25 mouse cellular contexts compared by ENCODE assay signal in genomic region chr6:29052188-29052587, GRCm38 (mm10). TPM values are rescaled to one million over a fixed set of nuclear protein-coding genes. Genes with fewer than 3 reads are reported as not detected.
DNase-seq lines count a peak whose midpoint lies in the region; ATAC-seq and TF ChIP-seq lines count a peak whose summit lies in the region.
"Had no signal": no experiment of that assay in that cellular context is flagged by ENCODE, and none has a peak within 500 bp of the region (broad histone marks: within the 10 kb centered on the region; RNA-seq: fewer than 3 reads in every experiment).

No protein-coding gene starts in this region.

- no peaks in the 10 kb centered on the region for H3K36me3 ChIP-seq in hindbrain, embryonic 11.5 days (ENCODE audit: control insufficient read depth, insufficient read depth, low read length)
- H3K36me3 ChIP-seq in hindbrain, embryonic 10.5 days = no peaks in the 10 kb centered on the region
- no peaks in the 10 kb centered on the region for H3K36me3 ChIP-seq in neural tube, embryonic 13.5 days
- no peaks in the 10 kb centered on the region for H3K36me3 ChIP-seq in hindbrain, postnatal 0 days (ENCODE audit: insufficient read depth, low read length)
- H3K36me3 ChIP-seq: lung, embryonic 15.5 days had no signal

- H3K27ac ChIP-seq in hindbrain, embryonic 11.5 days (ENCODE audit: low read depth, low read length) = no peak overlapping the region
- no peak overlapping the region for H3K27ac ChIP-seq in hindbrain, embryonic 10.5 days
- no peak overlapping the region for H3K27ac ChIP-seq in neural tube, embryonic 13.5 days (replicated peaks)
- H3K27ac ChIP-seq in hindbrain, postnatal 0 days = no peak overlapping the region; the same call in 1 of the 2 replicates
- H3K27ac ChIP-seq: liver, embryonic 14.5 days; lung, embryonic 15.5 days; macrophage had no signal

- no peaks in the 10 kb centered on the region for H3K27me3 ChIP-seq in hindbrain, embryonic 11.5 days (ENCODE audit: control insufficient read depth, insufficient read depth, low read length)
- H3K27me3 ChIP-seq in hindbrain, embryonic 10.5 days (ENCODE audit: insufficient read depth, poor library complexity, severe bottlenecking) = no peaks in the 10 kb centered on the region
- no peaks in the 10 kb centered on the region for H3K27me3 ChIP-seq in neural tube, embryonic 13.5 days
- H3K27me3 ChIP-seq in hindbrain, postnatal 0 days (ENCODE audit: insufficient read depth, low read length) = no peaks in the 10 kb centered on the region
- H3K27me3 ChIP-seq: lung, embryonic 15.5 days had no signal

- no peaks in the 10 kb centered on the region for H3K9me3 ChIP-seq in hindbrain, embryonic 11.5 days (ENCODE audit: control insufficient read depth, low read length)
- H3K9me3 ChIP-seq in hindbrain, embryonic 10.5 days = no peaks in the 10 kb centered on the region
- no peaks in the 10 kb centered on the region for H3K9me3 ChIP-seq in neural tube, embryonic 13.5 days
- H3K9me3 ChIP-seq in hindbrain, postnatal 0 days (ENCODE audit: low read length) = no peaks in the 10 kb centered on the region
- H3K9me3 ChIP-seq: lung, embryonic 15.5 days had no signal

- ATAC-seq in hindbrain, embryonic 11.5 days (ENCODE audit: low FRiP score) = no peak
- peak; percentile 32; the same call in 1 of the 2 replicates for ATAC-seq in neural tube, embryonic 13.5 days (ENCODE audit: low read depth)
- ATAC-seq in hindbrain, postnatal 0 days = peak; percentile 79

- WGBS in hindbrain, embryonic 11.5 days = 70% methylated on average over 9 of the region's 9 CpGs
- 67% methylated on average over 9 of the region's 9 CpGs for WGBS in hindbrain, embryonic 10.5 days
- WGBS in neural tube, embryonic 13.5 days = 45% methylated on average over 9 of the region's 9 CpGs
- WGBS in hindbrain, postnatal 0 days = 37% methylated on average over 9 of the region's 9 CpGs

- no peak overlapping the region for H3K4me3 ChIP-seq in hindbrain, embryonic 11.5 days (ENCODE audit: low read depth, low read length)
- H3K4me3 ChIP-seq in hindbrain, embryonic 10.5 days = no peak overlapping the region
- no peak overlapping the region for H3K4me3 ChIP-seq in neural tube, embryonic 13.5 days
- H3K4me3 ChIP-seq in hindbrain, postnatal 0 days (ENCODE audit: low read length) = no peak overlapping the region
- H3K4me3 ChIP-seq: lung, embryonic 15.5 days had no signal

- no peak overlapping the region for H3K9ac ChIP-seq in hindbrain, embryonic 11.5 days (ENCODE audit: low read depth, low read length)
- H3K9ac ChIP-seq in neural tube, embryonic 13.5 days = no peak overlapping the region
- H3K9ac ChIP-seq in hindbrain, postnatal 0 days (replicated peaks; ENCODE audit: low read length) = no peak overlapping the region
- H3K9ac ChIP-seq: liver, embryonic 14.5 days; lung, embryonic 15.5 days had no signal

- no peak for TF ChIP-seq CTCF in hindbrain, postnatal 0 days (IDR thresholded peaks at IDR 0.05; ENCODE audit: low read depth)

- no peak overlapping the region for H3K4me2 ChIP-seq in hindbrain, embryonic 11.5 days (replicated peaks; ENCODE audit: low read depth, low read length)
- H3K4me2 ChIP-seq in neural tube, embryonic 13.5 days = no peak overlapping the region
- no peak overlapping the region for H3K4me2 ChIP-seq in hindbrain, postnatal 0 days (ENCODE audit: low read depth, low read length)
- H3K4me2 ChIP-seq: heart, embryonic 11.5 days; lung, embryonic 15.5 days had no signal

- peak; percentile 12 for DNase-seq in hindbrain, embryonic 11.5 days (ENCODE audit: low spot score)
- DNase-seq in hindbrain, embryonic 10.5 days (ENCODE audit: low spot score) = no peak
- DNase-seq in neural tube, embryonic 10.5 days (ENCODE audit: extremely low spot score, low spot score) = no peak
- peak; percentile 77 for DNase-seq in hindbrain, postnatal 0 days (ENCODE audit: low spot score)
- peak; percentile 55 for DNase-seq in retina, postnatal 1 day
- no peak for DNase-seq in frontal cortex, postnatal 36 days (ENCODE audit: low spot score in 2 of 2)
- DNase-seq in spleen, postnatal 36 days (ENCODE audit: low spot score in 2 of 2) = no peak
- DNase-seq: cerebellum, adult 9-11 months; heart, postnatal 10 days; kidney, adult 18-20 months; right cerebral cortex, postnatal 14 days; spleen, adult 18-20 months; thymus, adult 18-20 months; thymus, postnatal 4 days had no signal

- H3K4me1 ChIP-seq in hindbrain, embryonic 11.5 days (replicated peaks; ENCODE audit: control insufficient read depth, insufficient read depth, low read length) = no peaks in the 10 kb centered on the region; the same call in 1 of the 2 replicates
- peaks cover 16% of the 10 kb centered on the region; the same call in 1 of the 2 replicates for H3K4me1 ChIP-seq in hindbrain, embryonic 10.5 days (replicated peaks)
- peaks cover 26% of the 10 kb centered on the region for H3K4me1 ChIP-seq in neural tube, embryonic 13.5 days (replicated peaks)
- peaks cover 14% of the 10 kb centered on the region for H3K4me1 ChIP-seq in hindbrain, postnatal 0 days (ENCODE audit: insufficient read depth, low read length)
- H3K4me1 ChIP-seq: lung, embryonic 15.5 days had no signal

RNA-seq across cellular contexts. Expression of gene Lep, which starts 7.8 kb away (rescaled TPM):
- polyA plus RNA-seq in hindbrain, embryonic 11.5 days (2014; fragmentation: Nextera tagmentation; extraction: Ambion mirVana) = not detected in 2 replicates
- polyA plus RNA-seq in hindbrain, embryonic 10.5 days (2016; fragmentation: Nextera tagmentation; extraction: Ambion mirVana) = not detected in 2 replicates
- polyA plus RNA-seq in neural tube, embryonic 13.5 days (2015; fragmentation: Nextera tagmentation; extraction: Ambion mirVana) = not detected in 2 replicates
- not detected in 2 replicates for total RNA-seq in hindbrain, postnatal 0 days (2014; rRNA removed)
- polyA plus RNA-seq in hindbrain, postnatal 0 days (2015; fragmentation: Nextera tagmentation; extraction: Ambion mirVana) = not detected in 2 replicates
- total RNA-seq: layer of hippocampus, postnatal 10 days had no signal
- polyA plus RNA-seq: C2C12; cortical plate, adult 2 months; heart, embryonic 11.5 days; limb, embryonic 14.5 days; liver, embryonic 14.5 days; lung, embryonic 15.5 days; macrophage; neural tube, embryonic 11.5 days; stomach, embryonic 14.5 days had no signal

Comparison
In these comparisons a context has a peak if more than half of its experiments do, and no peak if none do; other contexts are left out.
1. DNase-seq: peak in hindbrain, embryonic 11.5 days (single experiment), hindbrain, postnatal 0 days (single experiment) and retina, postnatal 1 day (single experiment); none in hindbrain, embryonic 10.5 days (single experiment), neural tube, embryonic 10.5 days (single experiment), frontal cortex, postnatal 36 days (0 of 2) and spleen, postnatal 36 days (0 of 2).